Mouse (Mus musculus): ENCODE results near the gene Stxbp1. TPM values are rescaled to one million over a fixed set of nuclear protein-coding genes. Genes with fewer than 3 reads are reported as not detected.

Stxbp1 gene
- polyA plus RNA-seq, 1 experiment from 2014 or later, result 19.6 TPM

- 62% methylated on average over 4 of the region's 4 CpGs for WGBS
- Histone ChIP-seq H3K27ac (ENCODE audit: low read length) (no peak within 1 kb of the TSS), H3K9ac (replicated peaks; ENCODE audit: low read length) (no peak within 1 kb of the TSS), H3K9me3 (ENCODE audit: low read length) (no peaks in the 10 kb centered on the region), H3K4me3 (ENCODE audit: low read length) (no peak within 1 kb of the TSS), H3K27me3 (ENCODE audit: insufficient read depth, low read length) (no peaks in the 10 kb centered on the region), H3K36me3 (ENCODE audit: insufficient read depth, low read length) (0 out of 2 replicates have a peak, but pooled peaks cover 2% of the 10 kb centered on the region), H3K4me1 (ENCODE audit: insufficient read depth, low read length) (no peaks in the 10 kb centered on the region), H3K4me2 (replicated peaks; ENCODE audit: low read depth, low read length) (0 out of 2 replicates have a peak within 1 kb of the TSS, but pooled peaks have one; percentile 8)
- ATAC-seq (ENCODE audit: low FRiP score, low TSS enrichment), result no peak
Measured at GRCm38 (mm10) chr2:32784048-32784681, 62.9 kb downstream of the Stxbp1 start, which contains the start of gene Cfap157. Cfap157 (minus strand) TSS chr2:32784428.

- no peaks in the 10 kb centered on the region for H3K27me3 ChIP-seq (ENCODE audit: insufficient read depth, low read length)
- H3K9me3 ChIP-seq (ENCODE audit: low read length), result no peaks in the 10 kb centered on the region
- H3K4me1 ChIP-seq (ENCODE audit: insufficient read depth, low read length), result no peaks in the 10 kb centered on the region
- H3K27ac ChIP-seq (ENCODE audit: low read length), result no peak overlapping the region
- H3K36me3 ChIP-seq (ENCODE audit: insufficient read depth, low read length), result no peaks in the 10 kb centered on the region
- ATAC-seq (ENCODE audit: low FRiP score, low TSS enrichment), result no peak
- no peak overlapping the region for H3K4me3 ChIP-seq (ENCODE audit: low read length)
- H3K9ac ChIP-seq (replicated peaks; ENCODE audit: low read length), result no peak overlapping the region
- no peak overlapping the region for H3K4me2 ChIP-seq (replicated peaks; ENCODE audit: low read depth, low read length)
- 78% methylated on average over 6 of the region's 6 CpGs for WGBS
Measured at GRCm38 (mm10) chr2:32781710-32782109, 65.3 kb downstream of the Stxbp1 start.

GRCm38 (mm10) chr2:32779714-32780113 lies 67.3 kb downstream of the Stxbp1 start:
- no peaks in the 10 kb centered on the region for H3K9me3 ChIP-seq (ENCODE audit: low read length)
- no peak overlapping the region for H3K4me2 ChIP-seq (replicated peaks; ENCODE audit: low read depth, low read length)
- H3K36me3 ChIP-seq (ENCODE audit: insufficient read depth, low read length), result no peaks in the 10 kb centered on the region
- H3K27ac ChIP-seq (ENCODE audit: low read length), result no peak overlapping the region
- H3K9ac ChIP-seq (replicated peaks; ENCODE audit: low read length), result no peak overlapping the region
- no peak for ATAC-seq (ENCODE audit: low FRiP score, low TSS enrichment)
- H3K4me3 ChIP-seq (ENCODE audit: low read length), result no peak overlapping the region
- 90% methylated on average over 6 of the region's 6 CpGs for WGBS
- peaks cover 10% of the 10 kb centered on the region for H3K4me1 ChIP-seq (ENCODE audit: insufficient read depth, low read length)
- no peaks in the 10 kb centered on the region for H3K27me3 ChIP-seq (ENCODE audit: insufficient read depth, low read length)

GRCm38 (mm10) chr2:32779131-32779530 lies 67.9 kb downstream of the Stxbp1 start:
- Histone ChIP-seq H3K9ac (replicated peaks; ENCODE audit: low read length) (no peak overlapping the region), H3K27ac (ENCODE audit: low read length) (no peak overlapping the region)

GRCm38 (mm10) chr2:32778081-32778480 lies 69.0 kb downstream of the Stxbp1 start:
- 96% methylated on average over 6 of the region's 6 CpGs for WGBS

More at GRCm38 (mm10) chr2:32779131-32779530, 67.9 kb downstream of the Stxbp1 start:
- no peak overlapping the region for H3K4me3 ChIP-seq (ENCODE audit: low read length)
- no peak overlapping the region for H3K4me2 ChIP-seq (replicated peaks; ENCODE audit: low read depth, low read length)
- H3K36me3 ChIP-seq (ENCODE audit: insufficient read depth, low read length), result no peaks in the 10 kb centered on the region
- no peaks in the 10 kb centered on the region for H3K9me3 ChIP-seq (ENCODE audit: low read length)
- ATAC-seq (ENCODE audit: low FRiP score, low TSS enrichment), result no peak
- H3K27me3 ChIP-seq (ENCODE audit: insufficient read depth, low read length), result no peaks in the 10 kb centered on the region
- peaks cover 10% of the 10 kb centered on the region for H3K4me1 ChIP-seq (ENCODE audit: insufficient read depth, low read length)
- 12% methylated on average over 8 of the region's 8 CpGs for WGBS

GRCm38 (mm10) chr2:32776192-32776591 lies 70.9 kb downstream of the Stxbp1 start:
- H3K9ac ChIP-seq (replicated peaks; ENCODE audit: low read length), result peak overlapping the region; percentile 55
- no peak for ATAC-seq (ENCODE audit: low FRiP score, low TSS enrichment)
- H3K27me3 ChIP-seq (ENCODE audit: insufficient read depth, low read length), result no peaks in the 10 kb centered on the region
- H3K9me3 ChIP-seq (ENCODE audit: low read length), result no peaks in the 10 kb centered on the region
- peak overlapping the region; percentile 82 for H3K4me2 ChIP-seq (replicated peaks; ENCODE audit: low read depth, low read length)
- no peak overlapping the region for H3K27ac ChIP-seq (ENCODE audit: low read length)
- peak overlapping the region; percentile 67 for H3K4me3 ChIP-seq (ENCODE audit: low read length)
- no peaks in the 10 kb centered on the region for H3K36me3 ChIP-seq (ENCODE audit: insufficient read depth, low read length)
- 10% methylated on average over 22 of the region's 22 CpGs for WGBS
- H3K4me1 ChIP-seq (ENCODE audit: insufficient read depth, low read length), result peaks cover 16% of the 10 kb centered on the region

More at GRCm38 (mm10) chr2:32778081-32778480, 69.0 kb downstream of the Stxbp1 start:
- no peak overlapping the region for H3K4me2 ChIP-seq (replicated peaks; ENCODE audit: low read depth, low read length)
- H3K4me3 ChIP-seq (ENCODE audit: low read length), result no peak overlapping the region
- no peak overlapping the region for H3K9ac ChIP-seq (replicated peaks; ENCODE audit: low read length)
- no peaks in the 10 kb centered on the region for H3K27me3 ChIP-seq (ENCODE audit: insufficient read depth, low read length)
- no peaks in the 10 kb centered on the region for H3K36me3 ChIP-seq (ENCODE audit: insufficient read depth, low read length)
- ATAC-seq (ENCODE audit: low FRiP score, low TSS enrichment), result no peak
- H3K9me3 ChIP-seq (ENCODE audit: low read length), result no peaks in the 10 kb centered on the region
- no peak overlapping the region for H3K27ac ChIP-seq (ENCODE audit: low read length)
- H3K4me1 ChIP-seq (ENCODE audit: insufficient read depth, low read length), result peaks cover 10% of the 10 kb centered on the region

- WGBS, result 0% methylated on average over 46 of the region's 46 CpGs
- peaks cover 16% of the 10 kb centered on the region for H3K4me1 ChIP-seq (ENCODE audit: insufficient read depth, low read length)
- H3K36me3 ChIP-seq (ENCODE audit: insufficient read depth, low read length), result no peaks in the 10 kb centered on the region
- H3K27ac ChIP-seq (ENCODE audit: low read length), result peak within 1 kb of the TSS; percentile 75
- peak within 1 kb of the TSS; percentile 82 for H3K4me2 ChIP-seq (replicated peaks; ENCODE audit: low read depth, low read length)
- no peaks in the 10 kb centered on the region for H3K27me3 ChIP-seq (ENCODE audit: insufficient read depth, low read length)
- ATAC-seq (ENCODE audit: low FRiP score, low TSS enrichment), result peak; percentile 97
- H3K9ac ChIP-seq (replicated peaks; ENCODE audit: low read length), result peak within 1 kb of the TSS; percentile 57
- peak within 1 kb of the TSS; percentile 67 for H3K4me3 ChIP-seq (ENCODE audit: low read length)
- H3K9me3 ChIP-seq (ENCODE audit: low read length), result no peaks in the 10 kb centered on the region
Measured at GRCm38 (mm10) chr2:32775359-32776074, 71.5 kb downstream of the Stxbp1 start, which contains the start of the genes Ttc16 and Ptrh1. Ttc16 (minus strand) TSS chr2:32775633. Ptrh1 (plus strand) TSS chr2:32775786.

- Histone ChIP-seq H3K4me3 (ENCODE audit: low read length) (no peak overlapping the region), H3K4me1 (ENCODE audit: insufficient read depth, low read length) (peaks cover 16% of the 10 kb centered on the region), H3K27me3 (ENCODE audit: insufficient read depth, low read length) (no peaks in the 10 kb centered on the region), H3K4me2 (replicated peaks; ENCODE audit: low read depth, low read length) (no peak overlapping the region), H3K9ac (replicated peaks; ENCODE audit: low read length) (no peak overlapping the region), H3K36me3 (ENCODE audit: insufficient read depth, low read length) (no peaks in the 10 kb centered on the region), H3K27ac (ENCODE audit: low read length) (no peak overlapping the region), H3K9me3 (ENCODE audit: low read length) (no peaks in the 10 kb centered on the region)
- 84% methylated on average over 8 of the region's 8 CpGs for WGBS
- ATAC-seq (ENCODE audit: low FRiP score, low TSS enrichment), result no peak
Measured at GRCm38 (mm10) chr2:32772626-32773279, 74.3 kb downstream of the Stxbp1 start.

- Histone ChIP-seq H3K4me3 (ENCODE audit: low read length) (no peak overlapping the region), H3K36me3 (ENCODE audit: insufficient read depth, low read length) (no peaks in the 10 kb centered on the region), H3K9ac (replicated peaks; ENCODE audit: low read length) (no peak overlapping the region), H3K4me2 (replicated peaks; ENCODE audit: low read depth, low read length) (no peak overlapping the region), H3K27me3 (ENCODE audit: insufficient read depth, low read length) (no peaks in the 10 kb centered on the region), H3K9me3 (ENCODE audit: low read length) (no peaks in the 10 kb centered on the region), H3K27ac (ENCODE audit: low read length) (no peak overlapping the region), H3K4me1 (ENCODE audit: insufficient read depth, low read length) (peaks cover 16% of the 10 kb centered on the region)
- 30% methylated on average over 12 of the region's 12 CpGs for WGBS
- ATAC-seq (ENCODE audit: low FRiP score, low TSS enrichment), result no peak
Measured at GRCm38 (mm10) chr2:32771886-32772285, 75.2 kb downstream of the Stxbp1 start.

Measured in kidney, embryonic 16.5 days (tissue).